Mouse (Mus musculus): Measurements from ENCODE around the gene Tgfbi.

Tgfbi gene

GRCm38 (mm10) chr13:56597831-56598612 lies 11.3 kb upstream of the Tgfbi start:
- DNase-seq = peak; percentile 87

- DNase-seq = no peak
These were observed 9.8 kb upstream of the Tgfbi start for GRCm38 (mm10) chr13:56599511-56599910.

GRCm38 (mm10) chr13:56600216-56600890 lies 9.0 kb upstream of the Tgfbi start:
- peak; percentile 57 for DNase-seq

GRCm38 (mm10) chr13:56601199-56601598 lies 8.1 kb upstream of the Tgfbi start:
- no peak for DNase-seq

GRCm38 (mm10) chr13:56605503-56605902 lies 3.8 kb upstream of the Tgfbi start:
- DNase-seq = no peak

- DNase-seq = peak; percentile 55
These were observed 2.6 kb upstream of the Tgfbi start for GRCm38 (mm10) chr13:56606724-56607123.

- DNase-seq = peak; percentile 51
These were observed 2.1 kb upstream of the Tgfbi start for GRCm38 (mm10) chr13:56607225-56607624.

- DNase-seq = no peak
These were observed 1.5 kb upstream of the Tgfbi start for GRCm38 (mm10) chr13:56607846-56608245.

- DNase-seq = no peak
These were observed 1.8 kb downstream of the Tgfbi start for GRCm38 (mm10) chr13:56611129-56611528.

- no peak for DNase-seq
These were observed 2.4 kb downstream of the Tgfbi start for GRCm38 (mm10) chr13:56611741-56612140.

- DNase-seq = peak; percentile 39
These were observed 3.0 kb downstream of the Tgfbi start for GRCm38 (mm10) chr13:56612331-56612730.

GRCm38 (mm10) chr13:56613366-56613998 lies 4.2 kb downstream of the Tgfbi start:
- peak; percentile 80 for DNase-seq

- DNase-seq = no peak
These were observed 5.4 kb downstream of the Tgfbi start for GRCm38 (mm10) chr13:56614768-56615167.

GRCm38 (mm10) chr13:56615223-56615622 lies 5.9 kb downstream of the Tgfbi start:
- DNase-seq = no peak

- DNase-seq = peak; percentile 50
These were observed 6.5 kb downstream of the Tgfbi start for GRCm38 (mm10) chr13:56615864-56616263.

- DNase-seq = no peak
These were observed 7.1 kb downstream of the Tgfbi start for GRCm38 (mm10) chr13:56616386-56616785.

- no peak for DNase-seq
These were observed 7.9 kb downstream of the Tgfbi start for GRCm38 (mm10) chr13:56617197-56617596.

GRCm38 (mm10) chr13:56622201-56622757 lies 13.0 kb downstream of the Tgfbi start:
- DNase-seq = no peak

- DNase-seq = peak; percentile 64
These were observed 17.2 kb downstream of the Tgfbi start for GRCm38 (mm10) chr13:56626524-56626923.

- no peak for DNase-seq
These were observed 20.8 kb downstream of the Tgfbi start for GRCm38 (mm10) chr13:56630081-56630480.

GRCm38 (mm10) chr13:56630552-56630951 lies 21.2 kb downstream of the Tgfbi start:
- DNase-seq = peak; percentile 33

GRCm38 (mm10) chr13:56631332-56631731 lies 22.0 kb downstream of the Tgfbi start:
- peak; percentile 34 for DNase-seq

- DNase-seq = peak; percentile 35
These were observed 24.9 kb downstream of the Tgfbi start for GRCm38 (mm10) chr13:56634139-56634615.

Measured in lung, postnatal 10 days (tissue).